Mouse (Mus musculus): ENCODE results near the gene Rbms3. TPM values are rescaled to one million over a fixed set of nuclear protein-coding genes. Genes with fewer than 3 reads are reported as not detected.

The Rbms3 gene
- polyA plus RNA-seq, 1 experiment from 2014 or later = 86.1 TPM

- WGBS = 53% methylated on average over 9 of the region's 9 CpGs
- no peak overlapping the region for H3K4me3 ChIP-seq (ENCODE audit: low read depth, low read length)
- no peaks in the 10 kb centered on the region for H3K36me3 ChIP-seq (ENCODE audit: control insufficient read depth, insufficient read depth, low read length)
- H3K4me1 ChIP-seq (ENCODE audit: control insufficient read depth, insufficient read depth, low read length) = peaks cover 29% of the 10 kb centered on the region
- no peak overlapping the region for H3K27ac ChIP-seq (replicated peaks; ENCODE audit: low read depth, low read length)
- ATAC-seq (ENCODE audit: low read depth) = no peak
- no peaks in the 10 kb centered on the region; the same call in 1 of the 2 replicates for H3K9me3 ChIP-seq (ENCODE audit: control insufficient read depth, low read length)
- no peak overlapping the region for H3K9ac ChIP-seq (ENCODE audit: low read depth, low read length)
- peak; percentile 9 for DNase-seq (ENCODE audit: low spot score)
- H3K4me2 ChIP-seq (ENCODE audit: low read depth, low read length) = no peak overlapping the region
- H3K27me3 ChIP-seq (replicated peaks; ENCODE audit: control insufficient read depth, insufficient read depth, low read length) = no peaks in the 10 kb centered on the region
These were observed 251.4 kb downstream of the Rbms3 start for GRCm38 (mm10) chr9:117378131-117378890.

DNA sequence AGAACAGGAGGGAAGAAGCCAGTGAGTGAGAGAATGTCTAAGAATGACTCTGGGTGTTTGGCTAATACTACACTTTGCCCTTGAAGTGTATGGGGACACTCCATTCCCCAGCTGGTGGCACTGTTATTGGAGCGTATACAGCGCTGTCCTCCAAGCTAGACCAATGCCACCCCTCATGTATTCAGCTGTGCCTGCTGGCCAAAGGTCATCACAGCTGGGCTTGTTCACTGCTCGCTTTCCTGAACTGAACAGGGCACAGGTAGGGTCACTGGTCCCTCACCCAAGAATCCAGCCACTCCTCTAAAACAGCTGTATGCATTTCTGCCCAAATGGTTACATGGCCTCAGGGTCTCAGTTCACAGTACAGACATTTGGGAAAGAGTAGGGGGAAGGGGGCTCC, 253.9 kb downstream of the Rbms3 start:
- Histone ChIP-seq H3K9me3 (ENCODE audit: control insufficient read depth, low read length) (no peaks in the 10 kb centered on the region; the same call in 1 of the 2 replicates), H3K4me2 (ENCODE audit: low read depth, low read length) (no peak overlapping the region), H3K36me3 (ENCODE audit: control insufficient read depth, insufficient read depth, low read length) (no peaks in the 10 kb centered on the region), H3K4me3 (ENCODE audit: low read depth, low read length) (no peak overlapping the region), H3K27ac (replicated peaks; ENCODE audit: low read depth, low read length) (no peak overlapping the region), H3K27me3 (replicated peaks; ENCODE audit: control insufficient read depth, insufficient read depth, low read length) (no peaks in the 10 kb centered on the region), H3K9ac (ENCODE audit: low read depth, low read length) (no peak overlapping the region), H3K4me1 (ENCODE audit: control insufficient read depth, insufficient read depth, low read length) (peaks cover 17% of the 10 kb centered on the region)
- WGBS = 90% methylated on average over 3 of the region's 3 CpGs
- DNase-seq (ENCODE audit: low spot score) (no peak), ATAC-seq (ENCODE audit: low read depth) (no peak)

- H3K27ac ChIP-seq (replicated peaks; ENCODE audit: low read depth, low read length) = no peak overlapping the region
- H3K9ac ChIP-seq (ENCODE audit: low read depth, low read length) = no peak overlapping the region
- no peaks in the 10 kb centered on the region for H3K36me3 ChIP-seq (ENCODE audit: control insufficient read depth, insufficient read depth, low read length)
- no peaks in the 10 kb centered on the region; the same call in 1 of the 2 replicates for H3K9me3 ChIP-seq (ENCODE audit: control insufficient read depth, low read length)
- WGBS = 30% methylated on average over 7 of the region's 7 CpGs
- DNase-seq (ENCODE audit: low spot score) (peak; percentile 55), ATAC-seq (ENCODE audit: low read depth) (no peak)
- H3K4me2 ChIP-seq (ENCODE audit: low read depth, low read length) = no peak overlapping the region
- no peak overlapping the region for H3K4me3 ChIP-seq (ENCODE audit: low read depth, low read length)
- no peaks in the 10 kb centered on the region for H3K4me1 ChIP-seq (ENCODE audit: control insufficient read depth, insufficient read depth, low read length)
- H3K27me3 ChIP-seq (replicated peaks; ENCODE audit: control insufficient read depth, insufficient read depth, low read length) = no peaks in the 10 kb centered on the region
These were observed 256.5 kb downstream of the Rbms3 start for GRCm38 (mm10) chr9:117373164-117373741.

DNA sequence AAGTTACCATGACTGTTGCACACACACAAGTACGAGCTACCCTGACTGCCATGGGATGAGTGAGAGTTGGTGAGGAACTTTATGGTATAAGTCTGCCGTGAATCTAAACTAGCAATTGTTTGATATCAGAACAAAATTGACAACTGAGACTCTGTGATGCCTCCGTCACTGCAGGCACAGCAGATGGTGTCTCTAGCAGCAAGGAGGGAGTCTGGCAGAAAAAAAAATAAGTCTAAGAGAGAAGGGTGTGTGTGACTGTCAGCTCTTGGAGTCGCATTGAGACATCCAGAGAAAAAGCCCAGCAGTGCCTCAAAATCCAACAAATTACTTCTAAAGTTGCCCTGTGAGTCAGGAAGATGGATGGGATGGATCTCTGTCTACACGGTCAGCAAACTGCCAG, 257.7 kb downstream of the Rbms3 start:
- H3K4me1 ChIP-seq (ENCODE audit: control insufficient read depth, insufficient read depth, low read length) = no peaks in the 10 kb centered on the region
- no peaks in the 10 kb centered on the region; the same call in 1 of the 2 replicates for H3K9me3 ChIP-seq (ENCODE audit: control insufficient read depth, low read length)
- H3K36me3 ChIP-seq (ENCODE audit: control insufficient read depth, insufficient read depth, low read length) = no peaks in the 10 kb centered on the region
- H3K4me2 ChIP-seq (ENCODE audit: low read depth, low read length) = no peak overlapping the region
- H3K4me3 ChIP-seq (ENCODE audit: low read depth, low read length) = no peak overlapping the region
- no peak overlapping the region for H3K9ac ChIP-seq (ENCODE audit: low read depth, low read length)
- ATAC-seq (ENCODE audit: low read depth) = no peak
- WGBS = 83% methylated on average over 5 of the region's 5 CpGs
- H3K27me3 ChIP-seq (replicated peaks; ENCODE audit: control insufficient read depth, insufficient read depth, low read length) = no peaks in the 10 kb centered on the region
- no peak overlapping the region for H3K27ac ChIP-seq (replicated peaks; ENCODE audit: low read depth, low read length)
- DNase-seq (ENCODE audit: low spot score) = no peak

DNA sequence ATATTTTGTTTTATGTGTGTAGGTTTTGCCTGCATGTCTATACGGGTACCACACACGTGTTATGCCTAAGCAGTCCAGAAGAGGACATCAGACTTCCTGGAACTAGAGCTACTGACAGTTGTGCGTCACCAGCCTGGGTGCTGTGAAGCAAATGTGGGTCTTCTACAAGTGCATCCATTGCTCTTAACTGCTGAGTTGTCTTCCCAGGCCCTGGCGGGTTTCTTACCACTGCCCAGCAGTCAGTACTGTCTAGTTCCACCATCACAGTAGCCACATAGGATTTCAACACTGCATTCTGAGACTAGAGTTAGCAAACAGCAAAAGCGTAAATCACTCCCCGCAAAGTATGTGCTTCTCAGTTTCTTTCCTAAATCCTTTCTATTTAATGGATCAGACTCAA, 259.6 kb downstream of the Rbms3 start:
- no peak overlapping the region for H3K4me3 ChIP-seq (ENCODE audit: low read depth, low read length)
- no peak overlapping the region for H3K27ac ChIP-seq (replicated peaks; ENCODE audit: low read depth, low read length)
- ATAC-seq (ENCODE audit: low read depth) = no peak
- H3K9ac ChIP-seq (ENCODE audit: low read depth, low read length) = no peak overlapping the region
- no peaks in the 10 kb centered on the region; the same call in 1 of the 2 replicates for H3K9me3 ChIP-seq (ENCODE audit: control insufficient read depth, low read length)
- H3K36me3 ChIP-seq (ENCODE audit: control insufficient read depth, insufficient read depth, low read length) = no peaks in the 10 kb centered on the region
- H3K27me3 ChIP-seq (replicated peaks; ENCODE audit: control insufficient read depth, insufficient read depth, low read length) = no peaks in the 10 kb centered on the region
- no peak for DNase-seq (ENCODE audit: low spot score)
- WGBS = 93% methylated on average over 6 of the region's 6 CpGs
- no peaks in the 10 kb centered on the region for H3K4me1 ChIP-seq (ENCODE audit: control insufficient read depth, insufficient read depth, low read length)
- no peak overlapping the region for H3K4me2 ChIP-seq (ENCODE audit: low read depth, low read length)

DNA sequence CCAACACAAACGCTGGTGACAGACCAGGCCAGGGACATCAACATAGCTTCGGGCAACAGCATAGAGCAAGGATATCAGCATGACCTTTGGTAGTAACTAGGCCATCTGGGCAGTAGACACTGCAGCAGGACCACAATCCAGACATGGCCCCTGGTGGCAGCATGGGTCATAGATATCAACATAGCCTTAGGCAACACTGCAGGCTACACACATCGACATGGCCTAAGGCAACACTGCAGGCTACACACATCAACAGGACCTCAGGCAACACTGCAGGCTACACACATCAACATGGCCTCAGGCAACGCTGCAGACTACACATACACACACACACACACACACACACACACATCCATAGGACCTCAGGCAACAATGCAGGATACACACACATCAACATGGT, 261.7 kb downstream of the Rbms3 start:
- Histone ChIP-seq H3K4me1 (ENCODE audit: control insufficient read depth, insufficient read depth, low read length) (no peaks in the 10 kb centered on the region), H3K4me2 (ENCODE audit: low read depth, low read length) (no peak overlapping the region), H3K27me3 (replicated peaks; ENCODE audit: control insufficient read depth, insufficient read depth, low read length) (no peaks in the 10 kb centered on the region), H3K4me3 (ENCODE audit: low read depth, low read length) (no peak overlapping the region), H3K9ac (ENCODE audit: low read depth, low read length) (no peak overlapping the region), H3K9me3 (ENCODE audit: control insufficient read depth, low read length) (no peaks in the 10 kb centered on the region), H3K36me3 (ENCODE audit: control insufficient read depth, insufficient read depth, low read length) (no peaks in the 10 kb centered on the region), H3K27ac (replicated peaks; ENCODE audit: low read depth, low read length) (no peak overlapping the region)
- no peak for DNase-seq (ENCODE audit: low spot score)
- ATAC-seq (ENCODE audit: low read depth) = no peak
- WGBS = 92% methylated on average over 4 of the region's 4 CpGs

- Histone ChIP-seq H3K4me2 (ENCODE audit: low read depth, low read length) (no peak overlapping the region), H3K9me3 (ENCODE audit: control insufficient read depth, low read length) (no peaks in the 10 kb centered on the region), H3K36me3 (ENCODE audit: control insufficient read depth, insufficient read depth, low read length) (no peaks in the 10 kb centered on the region), H3K4me1 (ENCODE audit: control insufficient read depth, insufficient read depth, low read length) (no peaks in the 10 kb centered on the region), H3K9ac (ENCODE audit: low read depth, low read length) (no peak overlapping the region), H3K4me3 (ENCODE audit: low read depth, low read length) (no peak overlapping the region), H3K27ac (replicated peaks; ENCODE audit: low read depth, low read length) (no peak overlapping the region), H3K27me3 (replicated peaks; ENCODE audit: control insufficient read depth, insufficient read depth, low read length) (no peaks in the 10 kb centered on the region)
- DNase-seq (ENCODE audit: low spot score) (no peak), ATAC-seq (ENCODE audit: low read depth) (no peak)
- whole genome bisulfite sequencing = 61% methylated on average over 3 of the region's 3 CpGs
These were observed 265.1 kb downstream of the Rbms3 start for GRCm38 (mm10) chr9:117364610-117365009.

- H3K4me3 ChIP-seq (ENCODE audit: low read depth, low read length) = no peak overlapping the region
- H3K4me1 ChIP-seq (ENCODE audit: control insufficient read depth, insufficient read depth, low read length) = peaks cover 5% of the 10 kb centered on the region; the same call in 1 of the 2 replicates
- DNase-seq (ENCODE audit: low spot score) = no peak
- H3K27ac ChIP-seq (replicated peaks; ENCODE audit: low read depth, low read length) = no peak overlapping the region
- ATAC-seq (ENCODE audit: low read depth) = no peak
- H3K9ac ChIP-seq (ENCODE audit: low read depth, low read length) = no peak overlapping the region
- 60% methylated on average over 5 of the region's 5 CpGs for WGBS
- H3K27me3 ChIP-seq (replicated peaks; ENCODE audit: control insufficient read depth, insufficient read depth, low read length) = no peaks in the 10 kb centered on the region
- no peaks in the 10 kb centered on the region for H3K9me3 ChIP-seq (ENCODE audit: control insufficient read depth, low read length)
- H3K4me2 ChIP-seq (ENCODE audit: low read depth, low read length) = no peak overlapping the region
- no peaks in the 10 kb centered on the region for H3K36me3 ChIP-seq (ENCODE audit: control insufficient read depth, insufficient read depth, low read length)
These were observed 268.3 kb downstream of the Rbms3 start for GRCm38 (mm10) chr9:117361431-117361830.
